Mouse (Mus musculus): ENCODE measurements around the gene Sept3. TPM values are rescaled to one million over a fixed set of nuclear protein-coding genes. Genes with fewer than 3 reads are reported as not detected.
"Not testable (repeated sequence)": the region's sequence is repeated elsewhere in the genome, so short reads cannot be mapped to it uniquely, and the experiment has no call there.

Gene Sept3
- polyA plus RNA-seq, 1 experiment from 2014 or later: 233 TPM

DNA sequence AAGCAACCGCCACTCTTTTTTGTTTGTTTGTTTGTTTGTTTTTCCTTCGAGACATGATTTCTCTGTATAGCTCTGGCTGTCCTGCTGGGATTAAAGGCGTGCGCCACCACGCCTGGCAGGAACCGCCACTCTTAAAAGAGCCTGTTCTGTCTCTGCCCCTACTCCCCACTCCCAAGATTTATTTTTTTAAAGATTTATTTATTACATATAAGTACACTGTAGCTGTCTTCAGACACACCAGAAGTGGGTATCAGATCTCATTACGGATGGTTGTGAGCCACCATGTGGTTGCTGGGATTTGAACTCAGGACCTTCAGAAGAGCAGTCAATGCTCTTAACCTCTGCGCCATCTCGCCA, 29.9 kb upstream of the Sept3 start:
- not testable (repeated sequence) for H3K4me1 ChIP-seq; H3K27me3 ChIP-seq; H3K36me3 ChIP-seq (replicated peaks); H3K9me3 ChIP-seq; ATAC-seq (ENCODE audit: low FRiP score)
- peak overlapping the region; percentile 71 for H3K9ac ChIP-seq
- peak overlapping the region; percentile 65 for H3K4me3 ChIP-seq (replicated peaks)
- WGBS: 23% methylated on average over 9 of the region's 9 CpGs
- peak overlapping the region; percentile 85 for H3K4me2 ChIP-seq
- peak overlapping the region; percentile 95 for H3K27ac ChIP-seq

DNA sequence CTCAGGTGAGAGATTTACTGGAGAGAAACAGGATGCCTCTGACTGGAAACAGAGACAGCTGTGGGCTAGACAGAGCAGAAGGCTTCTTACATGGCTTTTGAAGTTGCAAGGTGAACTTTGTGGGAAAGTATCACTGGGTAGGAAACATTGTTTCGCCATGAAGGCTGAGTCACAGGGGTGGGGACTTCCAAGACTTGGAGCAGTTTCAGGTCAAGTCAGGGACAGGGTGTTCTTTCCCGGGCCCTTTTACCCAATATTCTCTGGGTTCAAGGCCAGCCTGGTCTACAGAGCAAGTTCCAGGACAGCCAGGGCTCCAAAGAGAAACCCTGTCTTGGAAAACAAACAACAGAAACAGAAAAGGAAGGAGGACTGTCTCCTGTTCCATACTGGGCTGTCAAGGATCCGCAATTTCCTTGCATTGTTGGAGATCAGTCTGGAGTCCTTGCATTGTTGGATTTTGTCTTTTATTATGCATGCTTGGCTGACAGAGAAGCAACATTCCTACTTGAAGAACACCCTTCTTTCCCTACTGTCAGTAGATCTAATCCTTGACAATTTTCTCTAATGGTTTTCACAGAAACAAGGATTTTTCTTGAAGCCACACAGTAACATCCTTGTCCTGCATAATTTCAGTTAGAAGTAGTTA, 27.4 kb upstream of the Sept3 start:
- Histone ChIP-seq H3K4me1 (peaks cover 10% of the 10 kb centered on the region), H3K9me3 (no peaks in the 10 kb centered on the region; the same call in 1 of the 2 replicates), H3K36me3 (replicated peaks) (no peaks in the 10 kb centered on the region), H3K4me3 (replicated peaks) (no peak overlapping the region), H3K27ac (no peak overlapping the region), H3K27me3 (no peaks in the 10 kb centered on the region), H3K9ac (no peak overlapping the region), H3K4me2 (no peak overlapping the region)
- ATAC-seq (ENCODE audit: low FRiP score): no peak
- WGBS: 78% methylated on average over 3 of the region's 3 CpGs

- Histone ChIP-seq H3K4me2 (no peak overlapping the region), H3K27me3 (no peaks in the 10 kb centered on the region), H3K9me3 (no peaks in the 10 kb centered on the region; the same call in 1 of the 2 replicates), H3K36me3 (replicated peaks) (no peaks in the 10 kb centered on the region), H3K4me1 (peaks cover 16% of the 10 kb centered on the region), H3K27ac (no peak overlapping the region), H3K9ac (no peak overlapping the region), H3K4me3 (replicated peaks) (no peak overlapping the region)
- WGBS: 92% methylated on average over 3 of the region's 3 CpGs
- no peak for ATAC-seq (ENCODE audit: low FRiP score)
Observed at GRCm38 (mm10) chr15:82251579-82251978, 23.1 kb upstream of the Sept3 start.

DNA sequence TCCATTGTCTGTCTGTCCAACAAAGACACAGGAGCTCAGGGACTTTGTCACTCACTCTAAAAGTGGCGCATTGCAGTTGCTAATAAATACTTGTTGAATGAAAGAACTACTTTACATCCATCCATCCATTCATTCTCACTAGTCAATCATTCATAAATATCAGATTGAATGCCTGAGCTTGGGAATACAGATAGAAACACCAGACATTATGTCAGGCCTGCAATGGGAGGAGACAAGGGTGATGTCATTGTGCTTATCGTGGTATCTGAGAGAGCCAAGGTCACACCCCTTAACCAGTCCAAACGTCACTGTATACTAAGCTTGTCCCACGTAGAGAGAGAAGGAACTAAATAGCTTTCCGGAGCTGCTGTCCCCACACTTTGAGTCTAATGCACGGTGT, 22.6 kb upstream of the Sept3 start, which contains the start of gene 1500009C09Rik:
TSS of gene 1500009C09Rik (plus strand) at position 301 of the 400 bp plus-strand sequence.
- Histone ChIP-seq H3K27me3 (no peaks in the 10 kb centered on the region), H3K9ac (no peak within 1 kb of the TSS), H3K4me3 (replicated peaks) (no peak within 1 kb of the TSS), H3K4me1 (peaks cover 21% of the 10 kb centered on the region), H3K27ac (no peak within 1 kb of the TSS), H3K4me2 (no peak within 1 kb of the TSS), H3K36me3 (replicated peaks) (no peaks in the 10 kb centered on the region), H3K9me3 (no peaks in the 10 kb centered on the region; the same call in 1 of the 2 replicates)
- WGBS: 92% methylated on average over 6 of the region's 6 CpGs
- no peak for ATAC-seq (ENCODE audit: low FRiP score)

- Histone ChIP-seq H3K4me3 (replicated peaks) (no peak overlapping the region), H3K36me3 (replicated peaks) (no peaks in the 10 kb centered on the region), H3K27ac (peak overlapping the region; percentile 84), H3K27me3 (no peaks in the 10 kb centered on the region), H3K4me2 (no peak overlapping the region; the same call in 1 of the 2 replicates), H3K4me1 (peaks cover 27% of the 10 kb centered on the region), H3K9ac (0 out of 2 replicates have a peak overlapping the region, but pooled peaks have one; percentile 25), H3K9me3 (no peaks in the 10 kb centered on the region; the same call in 1 of the 2 replicates)
- WGBS: 44% methylated on average over 4 of the region's 4 CpGs
- peak; percentile 3; the same call in 1 of the 2 replicates for ATAC-seq (ENCODE audit: low FRiP score)
Observed at GRCm38 (mm10) chr15:82255248-82255647, 19.4 kb upstream of the Sept3 start.

GRCm38 (mm10) chr15:82255944-82256383, 18.7 kb upstream of the Sept3 start:
- no peaks in the 10 kb centered on the region; the same call in 1 of the 2 replicates for H3K9me3 ChIP-seq
- H3K27ac ChIP-seq: peak overlapping the region; percentile 84
- WGBS: 9% methylated on average over 10 of the region's 10 CpGs
- H3K4me2 ChIP-seq: peak overlapping the region; percentile 61
- H3K36me3 ChIP-seq (replicated peaks): no peaks in the 10 kb centered on the region
- H3K9ac ChIP-seq: peak overlapping the region; percentile 50
- peak; percentile 93 for ATAC-seq (ENCODE audit: low FRiP score)
- H3K4me3 ChIP-seq (replicated peaks): peak overlapping the region; percentile 40
- H3K4me1 ChIP-seq: peaks cover 27% of the 10 kb centered on the region
- H3K27me3 ChIP-seq: 0 out of 2 replicates have a peak, but pooled peaks cover under 1% of the 10 kb centered on the region

GRCm38 (mm10) chr15:82259510-82259909, 15.2 kb upstream of the Sept3 start:
- 0 out of 2 replicates have a peak, but pooled peaks cover 3% of the 10 kb centered on the region for H3K27me3 ChIP-seq
- H3K9me3 ChIP-seq: no peaks in the 10 kb centered on the region
- no peak overlapping the region for H3K4me2 ChIP-seq
- ATAC-seq (ENCODE audit: low FRiP score): no peak
- H3K9ac ChIP-seq: no peak overlapping the region
- no peaks in the 10 kb centered on the region for H3K36me3 ChIP-seq (replicated peaks)
- no peak overlapping the region for H3K4me3 ChIP-seq (replicated peaks)
- WGBS: 12% methylated on average over 16 of the region's 16 CpGs
- H3K4me1 ChIP-seq: peaks cover 27% of the 10 kb centered on the region
- no peak overlapping the region for H3K27ac ChIP-seq

- Histone ChIP-seq H3K9ac (no peak overlapping the region), H3K36me3 (replicated peaks) (no peaks in the 10 kb centered on the region), H3K9me3 (no peaks in the 10 kb centered on the region), H3K27ac (no peak overlapping the region), H3K4me1 (peaks cover 25% of the 10 kb centered on the region), H3K27me3 (0 out of 2 replicates have a peak, but pooled peaks cover 1% of the 10 kb centered on the region), H3K4me3 (replicated peaks) (no peak overlapping the region), H3K4me2 (no peak overlapping the region)
- ATAC-seq (ENCODE audit: low FRiP score): peak; percentile 16; the same call in 1 of the 2 replicates
- 15% methylated on average over 6 of the region's 6 CpGs for WGBS
Observed at GRCm38 (mm10) chr15:82266356-82266755, 8.3 kb upstream of the Sept3 start.

- H3K27ac ChIP-seq: peak overlapping the region; percentile 66
- H3K27me3 ChIP-seq: peaks cover 17% of the 10 kb centered on the region
- no peak overlapping the region for H3K4me2 ChIP-seq
- no peak overlapping the region; the same call in 1 of the 2 replicates for H3K9ac ChIP-seq
- H3K4me3 ChIP-seq (replicated peaks): no peak overlapping the region
- WGBS: 16% methylated on average over 3 of the region's 3 CpGs
- peaks cover 33% of the 10 kb centered on the region for H3K4me1 ChIP-seq
- 0 out of 2 replicates have a peak, but pooled peaks have one; percentile 39 for ATAC-seq (ENCODE audit: low FRiP score)
- H3K36me3 ChIP-seq (replicated peaks): no peaks in the 10 kb centered on the region
- no peaks in the 10 kb centered on the region for H3K9me3 ChIP-seq
Observed at GRCm38 (mm10) chr15:82268185-82268584, 6.5 kb upstream of the Sept3 start.

- Histone ChIP-seq H3K27me3 (peaks cover 23% of the 10 kb centered on the region), H3K4me3 (replicated peaks) (no peak overlapping the region), H3K27ac (peak overlapping the region; percentile 66; the same call in 1 of the 2 replicates), H3K36me3 (replicated peaks) (no peaks in the 10 kb centered on the region), H3K9me3 (no peaks in the 10 kb centered on the region), H3K9ac (no peak overlapping the region), H3K4me2 (no peak overlapping the region), H3K4me1 (peaks cover 35% of the 10 kb centered on the region)
- WGBS: 88% methylated on average over 9 of the region's 9 CpGs
- ATAC-seq (ENCODE audit: low FRiP score): no peak
Observed at GRCm38 (mm10) chr15:82268783-82269182, 5.9 kb upstream of the Sept3 start.

GRCm38 (mm10) chr15:82271201-82271600, 3.5 kb upstream of the Sept3 start:
- H3K4me2 ChIP-seq: no peak overlapping the region
- H3K9ac ChIP-seq: no peak overlapping the region
- H3K4me1 ChIP-seq: peaks cover 48% of the 10 kb centered on the region
- WGBS: under 1% methylated on average over 5 of the region's 5 CpGs
- H3K36me3 ChIP-seq (replicated peaks): no peaks in the 10 kb centered on the region
- H3K27me3 ChIP-seq: peaks cover 30% of the 10 kb centered on the region
- no peaks in the 10 kb centered on the region for H3K9me3 ChIP-seq
- H3K4me3 ChIP-seq (replicated peaks): no peak overlapping the region
- peak overlapping the region; percentile 54; the same call in 1 of the 2 replicates for H3K27ac ChIP-seq
- ATAC-seq (ENCODE audit: low FRiP score): peak; percentile 14; the same call in 1 of the 2 replicates

GRCm38 (mm10) chr15:82272295-82272694, 2.4 kb upstream of the Sept3 start:
- WGBS: 91% methylated on average over 6 of the region's 6 CpGs
- Histone ChIP-seq H3K36me3 (replicated peaks) (peaks cover 3% of the 10 kb centered on the region; the same call in 1 of the 2 replicates), H3K4me2 (no peak overlapping the region), H3K9me3 (no peaks in the 10 kb centered on the region), H3K4me3 (replicated peaks) (no peak overlapping the region), H3K27ac (no peak overlapping the region), H3K9ac (no peak overlapping the region), H3K4me1 (peaks cover 59% of the 10 kb centered on the region), H3K27me3 (peaks cover 30% of the 10 kb centered on the region)
- no peak for ATAC-seq (ENCODE audit: low FRiP score)
